Mouse (Mus musculus): ENCODE measurements at regions not wholly inside any gene's neighbourhood (a gene's known extent, or its start where the extent isn't known, plus 50 kb on each side); places are given as distances from the start of the nearest gene placed in this dataset.

DNA sequence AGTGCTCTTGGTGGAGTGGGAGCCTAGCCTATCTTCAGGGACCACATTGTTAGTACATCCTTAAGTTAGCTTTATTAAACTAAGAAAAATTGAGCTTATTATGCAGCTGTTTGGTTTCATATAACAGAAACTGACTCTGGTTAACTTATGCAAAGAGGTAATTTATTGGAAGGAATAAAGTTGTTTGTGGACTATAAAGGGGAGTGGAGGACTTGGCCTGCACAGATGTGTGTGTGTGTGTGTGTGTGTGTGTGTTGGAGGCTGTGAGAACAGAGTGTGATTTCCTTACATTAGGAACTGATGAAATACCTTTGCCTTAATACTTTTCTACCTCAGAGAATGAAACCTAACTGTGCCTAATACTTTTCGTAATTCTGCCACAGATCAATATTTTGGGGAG lies 1400.7 kb downstream of the Slc22a22 start:
- no peak for TF ChIP-seq CTCF (conservative IDR thresholded peaks at IDR 0.05; ENCODE audit: low read length)
- no peak for TF ChIP-seq POU5F1 (IDR thresholded peaks at IDR 0.05; ENCODE audit: borderline replicate concordance, low read length)
